Mouse (Mus musculus): ENCODE results near the gene Ube2m.

DNA sequence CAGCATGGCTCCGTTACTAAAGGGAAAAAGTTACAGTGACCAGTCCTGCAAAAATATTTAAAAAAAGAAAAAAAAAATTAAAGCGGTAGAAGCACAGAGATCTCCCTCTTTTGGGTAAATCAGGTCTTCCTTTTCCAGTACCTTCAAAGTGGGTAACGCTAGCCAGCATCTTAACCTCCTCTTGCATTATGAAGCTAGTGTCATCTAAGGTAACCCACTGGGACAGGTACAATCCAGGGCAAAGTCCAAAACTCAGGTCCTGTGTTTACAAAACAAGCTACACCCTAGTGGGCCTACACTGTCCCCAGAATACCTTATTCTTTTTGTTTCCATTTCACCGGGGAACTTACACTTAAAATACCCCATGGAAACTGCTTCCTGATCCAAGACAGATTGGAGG is 24.4 kb downstream of the Ube2m start:
- no peak for TF ChIP-seq POLR2A (IDR thresholded peaks at IDR 0.05; ENCODE audit: control insufficient read depth, low read depth, low read length)
- TF ChIP-seq CTCF (IDR thresholded peaks at IDR 0.05; ENCODE audit: control insufficient read depth, insufficient read depth, insufficient replicate concordance, low read depth, low read length) = no peak
